Mouse (Mus musculus) ES-Bruce4 (cell line): ENCODE measurements around the gene Cdc25b.

Experiments used
- CTCF ChIP-seq: IDR thresholded peaks from one replicate; pipeline ENCODE4 v1.8.1; 2011; ENCODE audit warnings: low read depth, low read length
- POLR2A ChIP-seq: IDR thresholded peaks from one replicate; pipeline ENCODE4 v1.8.1; 2011; ENCODE audit warnings: low read length; ENCODE audit not compliant: insufficient read depth

GRCm38 (mm10) chr2:131211026-131211615, 24.4 kb downstream of the Cdc25b start:
- TF ChIP-seq CTCF (no peak), POLR2A (no peak)
